Mouse (Mus musculus) lung, postnatal 0 days (tissue): ENCODE measurements around the gene Eif3k.

Experiments used
- CTCF ChIP-seq: IDR thresholded peaks from 2 replicates; pipeline ENCODE4 v1.5.1; 2016; ENCODE audit warnings: antibody characterized with exemption, mild to moderate bottlenecking
- EP300 ChIP-seq: IDR thresholded peaks from 2 replicates; pipeline ENCODE4 v1.6.1; 2016; ENCODE audit warnings: antibody characterized with exemption, mild to moderate bottlenecking, control low read depth

DNA sequence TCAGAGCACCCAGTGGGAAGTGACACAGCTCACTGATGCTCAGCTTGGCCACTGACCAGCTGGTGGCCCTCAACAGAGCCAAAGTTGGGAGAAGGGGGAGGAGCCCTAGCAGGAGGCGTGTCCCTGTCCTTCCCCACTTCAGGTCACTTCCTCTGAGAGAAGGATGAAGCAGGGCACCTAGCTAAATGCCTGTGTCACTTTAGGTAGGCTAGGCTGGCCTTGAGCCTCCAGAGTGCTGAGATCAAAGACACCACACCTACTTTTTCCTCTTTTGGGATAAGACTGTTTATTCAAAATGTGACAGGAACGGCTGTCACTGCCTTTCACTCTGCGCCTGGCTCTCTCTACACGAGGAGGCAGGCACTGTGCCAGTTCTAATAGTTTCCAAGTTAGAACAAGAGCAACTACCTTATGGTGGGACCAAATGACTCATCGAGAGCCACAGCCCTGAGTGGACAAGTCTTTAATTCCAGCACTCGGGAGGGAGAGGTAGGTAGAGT is 9.8 kb downstream of the Eif3k start:
- TF ChIP-seq EP300 (peak; percentile 79; the same call in 1 of the 2 replicates), CTCF (no peak)
